Mouse (Mus musculus) heart, embryonic 16.5 days (tissue): ENCODE data around the gene Lime1. TPM values are rescaled to one million over a fixed set of nuclear protein-coding genes. Genes with fewer than 3 reads are reported as not detected.
A peak's percentile ranks its signal among the peaks of the same experiment; 100 is the strongest.

Source experiments
- ATAC-seq: fragments of 200-750 bp; cut with Nextera tagmentation; replicated peaks from 2 replicates; pipeline ENCODE4 v1.8.0; 2017; ENCODE audit warnings: moderate number of reproducible peaks; ENCODE audit not compliant: insufficient read depth, low FRiP score; ENCODE audit errors: extremely low read depth
- H3K27ac ChIP-seq: fragments of 300-500 bp; sonication (generic); 2 replicates; pipeline ENCODE4 v1.5.1; 2014; ENCODE audit warnings: mild to moderate bottlenecking, low read length, control low read depth, moderate library complexity
- H3K27me3 ChIP-seq: fragments of 300-500 bp; sonication (generic); 2 replicates; pipeline ENCODE4 v1.6.1; 2014; ENCODE audit warnings: low read length, mixed read lengths; ENCODE audit not compliant: control insufficient read depth, insufficient read depth
- H3K36me3 ChIP-seq: fragments of 300-500 bp; sonication (generic); 2 replicates; pipeline ENCODE4 v1.6.1; 2014; ENCODE audit not compliant: control insufficient read depth, insufficient read depth
- H3K4me1 ChIP-seq: fragments of 300-500 bp; sonication (generic); 2 replicates; pipeline ENCODE4 v1.6.1; 2014; ENCODE audit warnings: low read length, mixed read lengths; ENCODE audit not compliant: control insufficient read depth, insufficient read depth
- H3K4me2 ChIP-seq: fragments of 300-500 bp; sonication (generic); 2 replicates; pipeline ENCODE4 v1.6.1; 2014; ENCODE audit warnings: low read depth, mild to moderate bottlenecking, control low read depth, low read length
- H3K4me3 ChIP-seq: fragments of 300-500 bp; sonication (generic); 2 replicates; pipeline ENCODE4 v1.5.1; 2014; ENCODE audit warnings: mild to moderate bottlenecking, control low read depth, low read length
- H3K9ac ChIP-seq: fragments of 300-500 bp; sonication (generic); 2 replicates; pipeline ENCODE4 v1.6.1; 2014; ENCODE audit warnings: low read length, control low read depth
- H3K9me3 ChIP-seq: fragments of 300-500 bp; sonication (generic); replicated peaks from 2 replicates; pipeline ENCODE4 v1.6.1; 2016; ENCODE audit warnings: low read length; ENCODE audit not compliant: control insufficient read depth
- WGBS: fragments of 180-500 bp; shearing (Covaris S2); extraction: QIAGEN DNeasy Blood & Tissue Kit; methylation state at CpG from one replicate; pipeline ENCODE4 v1.1.7; 2014; 5-methylcytosine and 5-hydroxymethylcytosine counted together
- polyA plus RNA-seq: library from polyadenylated mRNA; unstranded; fragments of >200 nt; fragmentation: Nextera tagmentation; extraction: Ambion mirVana; gene quantifications from 2 replicates; pipeline ENCODE4 v1.2.1, GENCODE M21; 2015

Lime1 gene
- polyA plus RNA-seq, 1 experiment from 2014 or later, result 15.6 TPM

- Histone ChIP-seq H3K4me3 (no peak overlapping the region), H3K27me3 (no peaks in the 10 kb centered on the region), H3K27ac (peak overlapping the region; percentile 84), H3K4me1 (peaks cover 12% of the 10 kb centered on the region), H3K36me3 (no peaks in the 10 kb centered on the region), H3K4me2 (0 out of 2 replicates have a peak overlapping the region, but pooled peaks have one; percentile 16), H3K9ac (no peak overlapping the region), H3K9me3 (no peaks in the 10 kb centered on the region)
- WGBS, result 31% methylated on average over 5 of the region's 5 CpGs
- ATAC-seq, result peak; percentile 49
Observed at GRCm38 (mm10) chr2:181397207-181397761, 17.4 kb downstream of the Lime1 start.

- Histone ChIP-seq H3K9ac (no peak overlapping the region), H3K36me3 (no peaks in the 10 kb centered on the region), H3K4me1 (peaks cover 12% of the 10 kb centered on the region), H3K9me3 (no peaks in the 10 kb centered on the region), H3K4me3 (no peak overlapping the region), H3K4me2 (no peak overlapping the region), H3K27me3 (no peaks in the 10 kb centered on the region), H3K27ac (no peak overlapping the region)
- ATAC-seq, result no peak
- 8% methylated on average over 1 of the region's 1 CpGs for WGBS
Observed at GRCm38 (mm10) chr2:181401497-181401896, 21.6 kb downstream of the Lime1 start.

- no peak for ATAC-seq
- Histone ChIP-seq H3K36me3 (no peaks in the 10 kb centered on the region), H3K27me3 (no peaks in the 10 kb centered on the region), H3K4me3 (no peak overlapping the region), H3K4me2 (no peak overlapping the region), H3K9ac (no peak overlapping the region), H3K4me1 (0 out of 2 replicates have a peak, but pooled peaks cover 2% of the 10 kb centered on the region), H3K9me3 (no peaks in the 10 kb centered on the region), H3K27ac (no peak overlapping the region)
- WGBS, result 81% methylated on average over 3 of the region's 3 CpGs
Observed at GRCm38 (mm10) chr2:181403722-181404121, 23.8 kb downstream of the Lime1 start.

GRCm38 (mm10) chr2:181409643-181410042 lies 29.8 kb downstream of the Lime1 start:
- no peaks in the 10 kb centered on the region for H3K4me1 ChIP-seq
- H3K4me3 ChIP-seq, result no peak overlapping the region
- H3K9me3 ChIP-seq, result no peaks in the 10 kb centered on the region
- no peak for ATAC-seq
- H3K36me3 ChIP-seq, result no peaks in the 10 kb centered on the region
- H3K27ac ChIP-seq, result no peak overlapping the region
- no peak overlapping the region for H3K4me2 ChIP-seq
- 76% methylated on average over 7 of the region's 7 CpGs for WGBS
- no peaks in the 10 kb centered on the region for H3K27me3 ChIP-seq
- no peak overlapping the region for H3K9ac ChIP-seq

- H3K4me1 ChIP-seq, result 0 out of 2 replicates have a peak, but pooled peaks cover 2% of the 10 kb centered on the region
Observed at GRCm38 (mm10) chr2:181410760-181411473, 31.0 kb downstream of the Lime1 start.

GRCm38 (mm10) chr2:181413141-181413540 lies 33.3 kb downstream of the Lime1 start:
- no peak for ATAC-seq
- WGBS, result 42% methylated on average over 2 of the region's 2 CpGs
- Histone ChIP-seq H3K27me3 (no peaks in the 10 kb centered on the region), H3K36me3 (no peaks in the 10 kb centered on the region), H3K4me1 (0 out of 2 replicates have a peak, but pooled peaks cover 3% of the 10 kb centered on the region), H3K27ac (no peak overlapping the region), H3K9me3 (no peaks in the 10 kb centered on the region), H3K4me2 (no peak overlapping the region), H3K4me3 (no peak overlapping the region), H3K9ac (no peak overlapping the region)

More at GRCm38 (mm10) chr2:181410760-181411473, 31.0 kb downstream of the Lime1 start:
- no peak overlapping the region for H3K4me3 ChIP-seq
- peak; percentile 78 for ATAC-seq
- H3K4me2 ChIP-seq, result no peak overlapping the region
- H3K36me3 ChIP-seq, result no peaks in the 10 kb centered on the region
- no peaks in the 10 kb centered on the region for H3K9me3 ChIP-seq
- 41% methylated on average over 4 of the region's 4 CpGs for WGBS
- H3K27me3 ChIP-seq, result no peaks in the 10 kb centered on the region
- no peak overlapping the region for H3K27ac ChIP-seq
- no peak overlapping the region for H3K9ac ChIP-seq

- 23% methylated on average over 3 of the region's 3 CpGs for WGBS
- Histone ChIP-seq H3K4me3 (no peak overlapping the region), H3K4me2 (no peak overlapping the region), H3K27ac (no peak overlapping the region), H3K27me3 (no peaks in the 10 kb centered on the region), H3K9ac (no peak overlapping the region), H3K9me3 (no peaks in the 10 kb centered on the region), H3K4me1 (peaks cover 19% of the 10 kb centered on the region), H3K36me3 (no peaks in the 10 kb centered on the region)
- no peak for ATAC-seq
Observed at GRCm38 (mm10) chr2:181415945-181416344, 36.1 kb downstream of the Lime1 start.

- Histone ChIP-seq H3K4me2 (no peak overlapping the region), H3K9me3 (no peaks in the 10 kb centered on the region), H3K4me3 (no peak overlapping the region), H3K27ac (no peak overlapping the region), H3K9ac (no peak overlapping the region), H3K27me3 (no peaks in the 10 kb centered on the region), H3K4me1 (peaks cover 36% of the 10 kb centered on the region), H3K36me3 (peaks cover 9% of the 10 kb centered on the region)
- 32% methylated on average over 7 of the region's 7 CpGs for WGBS
- no peak for ATAC-seq
Observed at GRCm38 (mm10) chr2:181419359-181419758, 39.5 kb downstream of the Lime1 start.

- ATAC-seq, result no peak
- H3K4me2 ChIP-seq, result no peak overlapping the region
- H3K4me3 ChIP-seq, result no peak overlapping the region
- WGBS, result 39% methylated on average over 4 of the region's 4 CpGs
- peaks cover 45% of the 10 kb centered on the region for H3K4me1 ChIP-seq
- H3K9ac ChIP-seq, result no peak overlapping the region
- no peaks in the 10 kb centered on the region for H3K27me3 ChIP-seq
- H3K27ac ChIP-seq, result no peak overlapping the region
- H3K36me3 ChIP-seq, result peaks cover 9% of the 10 kb centered on the region
- no peaks in the 10 kb centered on the region for H3K9me3 ChIP-seq
Observed at GRCm38 (mm10) chr2:181420426-181420825, 40.5 kb downstream of the Lime1 start.
